Mouse (Mus musculus): ENCODE measurements around the gene Sirt1. TPM values are rescaled to one million over a fixed set of nuclear protein-coding genes. Genes with fewer than 3 reads are reported as not detected.

The Sirt1 gene
- polyA plus RNA-seq (2012; ENCODE audit: low replicate concordance): 3.6 and 5.2 TPM in 2 replicates

DNA sequence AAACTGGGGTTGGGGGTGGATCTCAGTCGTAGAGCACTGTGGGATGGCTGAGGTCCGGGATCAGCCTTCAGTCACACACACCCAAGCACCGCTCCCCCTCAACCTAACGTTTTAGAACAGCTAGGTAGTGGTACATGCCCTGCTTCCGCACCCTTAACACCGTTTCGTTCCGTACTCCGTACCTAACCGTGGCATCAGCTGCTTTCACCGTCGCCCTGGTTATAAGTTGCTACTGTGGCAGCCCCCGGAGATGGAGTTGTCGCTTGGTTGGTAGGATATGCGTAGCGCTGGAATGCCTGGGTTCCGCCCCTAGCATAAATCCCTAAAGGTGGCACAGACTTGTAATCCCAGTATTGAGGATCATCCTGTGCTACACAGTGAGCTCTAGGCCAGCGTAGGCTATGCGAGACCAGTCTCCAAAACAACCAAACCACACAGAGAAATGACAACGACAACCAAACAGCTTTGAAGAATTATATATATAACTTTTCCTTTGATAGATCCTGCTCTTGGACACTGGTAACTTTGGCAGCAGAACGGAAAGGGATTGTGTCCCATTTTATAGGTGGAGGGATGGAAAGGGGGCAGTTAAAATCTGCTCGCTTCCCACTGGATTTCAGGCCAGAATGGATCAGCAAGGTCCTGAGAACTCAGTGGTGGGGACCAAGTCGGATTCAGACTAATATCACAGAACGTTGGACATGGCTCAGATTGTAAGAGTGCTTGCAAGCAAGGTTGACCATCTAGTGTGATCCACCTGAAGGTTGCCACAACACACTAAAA is at the start of gene Sirt1:
TSS of gene Sirt1 (minus strand) at position 207 of the 783 bp plus-strand sequence.

DNA sequence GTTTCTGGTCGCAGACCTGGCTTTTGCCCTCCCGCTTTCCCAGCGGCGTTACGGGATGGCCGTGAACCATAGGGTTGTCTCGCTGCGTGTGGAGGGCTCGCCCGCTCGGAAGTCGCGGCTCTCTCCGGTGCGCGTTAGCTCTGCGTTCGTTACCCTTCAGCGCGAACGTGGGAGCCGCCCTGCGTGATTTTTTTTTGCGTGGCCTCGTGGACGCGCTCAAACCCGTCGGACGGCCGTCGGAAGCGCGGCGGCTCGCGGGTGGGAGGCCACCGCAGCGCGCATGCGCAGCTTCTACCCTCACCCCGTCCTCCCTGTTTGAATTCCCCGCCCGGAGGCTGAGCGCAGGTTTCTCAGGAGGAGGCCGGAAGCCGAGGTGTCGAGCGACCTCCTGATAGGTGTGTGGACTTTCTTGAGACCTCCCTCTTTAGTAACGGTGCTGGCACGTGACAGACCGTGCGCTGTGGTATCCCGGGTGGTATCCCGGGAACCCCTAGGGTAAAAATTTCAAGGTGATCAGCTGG is 48.3 kb upstream of the Sirt1 start, which contains the start of gene Ctnna3:
TSS of gene Ctnna3 (plus strand) at position 314 of the 521 bp plus-strand sequence.

DNA sequence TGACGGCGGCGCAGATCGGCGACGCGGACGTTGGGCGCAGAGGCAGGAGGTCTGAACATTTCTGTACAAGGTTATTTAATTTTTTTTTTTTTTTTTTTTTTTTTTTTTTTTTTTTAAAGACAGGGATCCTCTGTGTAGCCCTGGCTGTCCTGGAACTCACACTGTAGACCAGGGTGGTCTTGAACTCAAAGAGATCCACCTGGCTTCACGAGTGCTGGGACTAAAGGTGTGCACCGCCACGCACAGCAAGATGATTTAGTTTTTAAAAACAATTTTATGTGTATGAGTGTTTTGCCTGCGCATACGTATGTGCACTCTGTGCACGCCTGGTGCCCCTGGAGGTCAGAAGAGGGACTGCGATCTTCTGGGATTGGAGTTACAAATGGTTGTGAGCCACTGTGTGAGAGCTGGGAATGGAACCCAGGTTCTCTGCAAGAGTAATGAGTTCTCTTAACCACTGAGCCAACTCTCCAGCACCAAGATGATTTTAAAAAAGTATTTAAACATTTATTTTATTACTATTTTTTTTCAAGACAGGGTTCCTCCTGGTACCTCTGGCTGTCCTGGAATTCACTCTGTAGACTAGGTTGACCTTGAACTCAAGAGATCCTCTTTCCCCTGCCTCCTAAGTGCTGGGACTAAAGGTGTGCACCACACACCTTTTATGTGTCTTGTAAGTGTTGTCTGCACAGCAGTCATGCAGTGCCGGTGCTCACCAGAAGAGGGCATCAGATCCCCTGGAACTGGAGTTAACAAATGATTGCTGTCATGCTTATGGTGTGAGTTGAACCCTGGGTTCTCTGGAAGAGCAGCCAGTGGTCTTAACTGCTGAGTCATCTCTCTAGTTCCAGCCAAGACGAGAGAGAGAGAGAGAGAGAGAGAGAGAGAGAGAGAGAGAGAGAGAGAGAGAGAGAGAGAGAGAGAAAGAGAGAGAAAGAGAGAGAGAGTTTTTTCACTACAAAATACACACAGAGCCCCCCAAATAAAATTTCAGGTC is 40.5 kb upstream of the Sirt1 start, which contains the start of gene Gm7075:
TSS of gene Gm7075 (minus strand) at position 51 of the 997 bp plus-strand sequence.

DNA sequence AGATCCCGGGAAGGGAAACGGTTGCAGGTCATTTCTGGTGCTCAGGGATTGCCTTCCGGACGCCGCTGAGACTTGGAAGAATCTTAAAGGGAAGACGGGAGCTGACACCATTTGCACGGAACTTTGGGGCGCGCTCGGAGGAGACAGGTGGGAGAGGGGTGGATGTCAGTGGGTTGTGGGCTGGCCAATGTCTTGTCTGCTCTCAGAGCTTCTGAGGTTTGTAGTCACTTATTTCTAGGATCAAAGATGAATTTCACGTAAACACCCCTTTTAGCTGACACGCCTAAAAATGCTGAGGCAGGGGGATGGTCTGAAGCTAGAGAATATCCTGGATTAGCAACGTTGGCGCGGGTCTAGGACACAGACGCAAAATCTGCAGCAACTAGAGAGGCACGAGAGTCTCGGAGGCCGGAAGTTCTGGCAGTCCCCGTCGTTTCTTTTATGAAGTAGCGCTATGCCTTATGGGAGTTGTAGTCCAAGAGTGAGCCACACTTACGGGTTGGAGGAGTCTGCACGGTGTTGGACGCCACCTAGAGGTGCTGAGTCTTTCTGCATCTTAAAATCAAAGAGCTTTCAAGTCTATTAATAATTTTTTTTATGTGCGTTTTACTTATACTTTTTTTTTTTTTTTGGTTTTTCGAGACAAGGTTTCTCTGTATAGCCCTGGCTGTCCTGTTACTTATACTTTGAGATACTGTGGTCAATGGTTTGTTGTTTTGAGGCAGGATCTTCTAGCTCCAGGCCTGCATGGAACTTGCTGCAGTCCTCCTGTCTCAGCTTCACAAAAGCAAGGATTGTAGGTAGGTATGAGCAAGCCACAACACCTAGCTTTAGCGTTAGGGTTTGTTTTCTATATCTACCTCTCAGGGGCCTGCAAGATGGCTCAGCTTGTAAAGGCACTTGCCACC is 1.1 kb upstream of the Sirt1 start, which contains the start of gene Dnajc12:
TSS of gene Dnajc12 (plus strand) at position 72 of the 908 bp plus-strand sequence.

Other genes starting within 250 kb of the Sirt1 start
- gene Mypn, start 177.8 kb downstream of the Sirt1 start, polyA plus RNA-seq (2012; ENCODE audit: low replicate concordance): 0.07 TPM in 1 of 2 replicates, not detected in the other
- gene Herc4, start 137.9 kb downstream of the Sirt1 start, polyA plus RNA-seq (2012; ENCODE audit: low replicate concordance): 25.4 and 53.0 TPM in 2 replicates
- 0.30 TPM in 1 of 2 replicates, not detected in the other for gene Dnajc12, start 739 bp upstream of the Sirt1 start, polyA plus RNA-seq (2012; ENCODE audit: low replicate concordance)
- not detected in 2 replicates for gene Gm7075, start 40.1 kb upstream of the Sirt1 start, polyA plus RNA-seq (2012; ENCODE audit: low replicate concordance)
- not detected in 2 replicates for gene Ctnna3, start 48.4 kb upstream of the Sirt1 start, polyA plus RNA-seq (2012; ENCODE audit: low replicate concordance)